Mouse (Mus musculus): ENCODE data around the gene Sult2a1. TPM values are rescaled to one million over a fixed set of nuclear protein-coding genes. Genes with fewer than 3 reads are reported as not detected.
"Not testable (repeated sequence)": the region's sequence is repeated elsewhere in the genome, so short reads cannot be mapped to it uniquely, and the experiment has no call there.

Gene Sult2a1
- not detected in 2 replicates for polyA plus RNA-seq (2015; fragmentation: Nextera tagmentation; extraction: Ambion mirVana)

- WGBS = 100% methylated on average over 1 of the region's 2 CpGs
- not testable (repeated sequence) for H3K36me3 ChIP-seq (ENCODE audit: control insufficient read depth, insufficient read depth, low read length)
Measured at GRCm38 (mm10) chr7:13837309-13837708, at the start of gene Sult2a1. Sult2a1 (minus strand) TSS chr7:13837409.

DNA sequence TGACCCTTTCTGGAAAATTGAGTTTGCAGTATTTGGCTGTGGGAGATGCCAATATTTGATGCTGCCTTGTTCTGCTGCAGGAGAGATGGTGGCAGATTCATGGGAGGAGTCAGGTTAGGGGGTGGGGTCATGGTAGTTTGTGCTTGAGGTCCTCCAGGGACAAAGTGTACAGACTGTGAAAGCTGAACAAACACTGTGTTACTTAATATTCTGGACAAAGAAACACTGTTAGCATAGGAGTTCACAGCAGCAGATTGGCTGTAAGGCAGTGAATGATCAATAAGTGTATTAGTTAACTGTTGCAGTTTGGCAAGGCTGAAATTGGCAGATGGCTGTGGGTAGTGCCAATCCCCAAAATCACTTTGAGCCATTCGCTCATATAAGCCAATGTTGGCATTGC is 23.3 kb downstream of the Sult2a1 start:
- H3K4me2 ChIP-seq (ENCODE audit: low read length) = no peak overlapping the region
- no peaks in the 10 kb centered on the region for H3K36me3 ChIP-seq (ENCODE audit: control insufficient read depth, insufficient read depth, low read length)
- H3K9ac ChIP-seq (ENCODE audit: low read depth, low read length) = no peak overlapping the region
- no peaks in the 10 kb centered on the region for H3K4me1 ChIP-seq (ENCODE audit: control insufficient read depth, insufficient read depth, low read length)
- no peaks in the 10 kb centered on the region for H3K27me3 ChIP-seq (ENCODE audit: control insufficient read depth, insufficient read depth, low read depth, low read length)
- no peak for ATAC-seq
- peaks cover 18% of the 10 kb centered on the region; the same call in 1 of the 2 replicates for H3K9me3 ChIP-seq (replicated peaks; ENCODE audit: control insufficient read depth, low read length, poor library complexity, severe bottlenecking)
- no peak overlapping the region for H3K4me3 ChIP-seq (ENCODE audit: low read depth, low read length)
- 88% methylated on average over 1 of the region's 1 CpGs for WGBS
- H3K27ac ChIP-seq (ENCODE audit: low read length) = no peak overlapping the region

More at GRCm38 (mm10) chr7:13837309-13837708, at the start of gene Sult2a1:
- not testable (repeated sequence) for H3K4me3 ChIP-seq (ENCODE audit: low read depth, low read length); H3K4me1 ChIP-seq (ENCODE audit: control insufficient read depth, insufficient read depth, low read length); ATAC-seq; H3K9ac ChIP-seq (ENCODE audit: low read depth, low read length); H3K9me3 ChIP-seq (replicated peaks; ENCODE audit: control insufficient read depth, low read length, poor library complexity, severe bottlenecking); H3K27me3 ChIP-seq (ENCODE audit: control insufficient read depth, insufficient read depth, low read depth, low read length); H3K27ac ChIP-seq (ENCODE audit: low read length); H3K4me2 ChIP-seq (ENCODE audit: low read length)

Other genes with a start within 250 kb of the Sult2a1 start
- not detected in 2 replicates for gene Sult2a5, start 213.4 kb downstream of the Sult2a1 start, polyA plus RNA-seq (2015; fragmentation: Nextera tagmentation; extraction: Ambion mirVana)
- gene Sult2a2, start 103.9 kb downstream of the Sult2a1 start, polyA plus RNA-seq (2015; fragmentation: Nextera tagmentation; extraction: Ambion mirVana) = not detected in 2 replicates
- gene Sult2a4, start 152.2 kb upstream of the Sult2a1 start, polyA plus RNA-seq (2015; fragmentation: Nextera tagmentation; extraction: Ambion mirVana) = not detected in 2 replicates

All from midbrain, embryonic 16.5 days (tissue).